Mouse (Mus musculus): ENCODE measurements around the gene Mipep. TPM values are rescaled to one million over a fixed set of nuclear protein-coding genes. Genes with fewer than 3 reads are reported as not detected.

Mipep gene
- total RNA-seq, 2 experiments from 2014 or later = 30.1 to 31.9 TPM

- no peak for DNase-seq (ENCODE audit: extremely low spot score in 1 of 2, low spot score in 1 of 2)
Measured at GRCm38 (mm10) chr14:60754656-60755055, 29.7 kb upstream of the Mipep start.

GRCm38 (mm10) chr14:60756271-60756670 is 28.1 kb upstream of the Mipep start:
- DNase-seq (ENCODE audit: extremely low spot score in 1 of 2, low spot score in 1 of 2) = no peak

GRCm38 (mm10) chr14:60757265-60757664 is 27.1 kb upstream of the Mipep start:
- DNase-seq (ENCODE audit: extremely low spot score in 1 of 2, low spot score in 1 of 2) = no peak

GRCm38 (mm10) chr14:60757722-60758121 is 26.7 kb upstream of the Mipep start:
- no peak for DNase-seq (ENCODE audit: extremely low spot score in 1 of 2, low spot score in 1 of 2)

GRCm38 (mm10) chr14:60759097-60759496 is 25.3 kb upstream of the Mipep start:
- DNase-seq (ENCODE audit: extremely low spot score in 1 of 2, low spot score in 1 of 2) = no peak

GRCm38 (mm10) chr14:60761801-60762200 is 22.6 kb upstream of the Mipep start:
- no peak for DNase-seq (ENCODE audit: extremely low spot score in 1 of 2, low spot score in 1 of 2)

- no peak for DNase-seq (ENCODE audit: extremely low spot score in 1 of 2, low spot score in 1 of 2)
Measured at GRCm38 (mm10) chr14:60762754-60763153, 21.6 kb upstream of the Mipep start.

GRCm38 (mm10) chr14:60763746-60764145 is 20.6 kb upstream of the Mipep start:
- DNase-seq (ENCODE audit: extremely low spot score in 1 of 2, low spot score in 1 of 2) = no peak

- DNase-seq (ENCODE audit: extremely low spot score in 1 of 2, low spot score in 1 of 2) = no peak
Measured at GRCm38 (mm10) chr14:60764526-60764925, 19.8 kb upstream of the Mipep start.

- no peak for DNase-seq (ENCODE audit: extremely low spot score in 1 of 2, low spot score in 1 of 2)
Measured at GRCm38 (mm10) chr14:60765025-60765424, 19.3 kb upstream of the Mipep start.

- DNase-seq (ENCODE audit: extremely low spot score in 1 of 2, low spot score in 1 of 2) = no peak
Measured at GRCm38 (mm10) chr14:60767884-60768283, 16.5 kb upstream of the Mipep start, which contains the start of gene C1qtnf9. Gene C1qtnf9, plus strand, starts transcription at chr14:60768134.

- DNase-seq (ENCODE audit: extremely low spot score in 1 of 2, low spot score in 1 of 2) = no peak
Measured at GRCm38 (mm10) chr14:60769340-60769739, 15.0 kb upstream of the Mipep start.

GRCm38 (mm10) chr14:60770594-60770993 is 13.8 kb upstream of the Mipep start:
- no peak for DNase-seq (ENCODE audit: extremely low spot score in 1 of 2, low spot score in 1 of 2)

GRCm38 (mm10) chr14:60771057-60771456 is 13.3 kb upstream of the Mipep start:
- peak; percentile 70 to 82 for DNase-seq (ENCODE audit: extremely low spot score in 1 of 2, low spot score in 1 of 2)

GRCm38 (mm10) chr14:60773476-60773875 is 10.9 kb upstream of the Mipep start:
- DNase-seq (ENCODE audit: extremely low spot score in 1 of 2, low spot score in 1 of 2) = no peak

- no peak for DNase-seq (ENCODE audit: extremely low spot score in 1 of 2, low spot score in 1 of 2)
Measured at GRCm38 (mm10) chr14:60776521-60776920, 7.9 kb upstream of the Mipep start.

- no peak for DNase-seq (ENCODE audit: extremely low spot score in 1 of 2, low spot score in 1 of 2)
Measured at GRCm38 (mm10) chr14:60777485-60777919, 6.9 kb upstream of the Mipep start.

- no peak for DNase-seq (ENCODE audit: extremely low spot score in 1 of 2, low spot score in 1 of 2)
Measured at GRCm38 (mm10) chr14:60779198-60779597, 5.2 kb upstream of the Mipep start.

GRCm38 (mm10) chr14:60782121-60782656 is 2.2 kb upstream of the Mipep start:
- no peak for DNase-seq (ENCODE audit: extremely low spot score in 1 of 2, low spot score in 1 of 2)

- DNase-seq (ENCODE audit: extremely low spot score in 1 of 2, low spot score in 1 of 2) = no peak
Measured at GRCm38 (mm10) chr14:60783196-60783595, 1.2 kb upstream of the Mipep start.

GRCm38 (mm10) chr14:60790103-60790502 is 5.7 kb downstream of the Mipep start:
- peak; percentile 40 to 66 for DNase-seq (ENCODE audit: extremely low spot score in 1 of 2, low spot score in 1 of 2)

- no peak for DNase-seq (ENCODE audit: extremely low spot score in 1 of 2, low spot score in 1 of 2)
Measured at GRCm38 (mm10) chr14:60796600-60797322, 12.4 kb downstream of the Mipep start.
